Mouse (Mus musculus) MEL (cell line): ENCODE measurements around the gene Gnl1. TPM values are rescaled to one million over a fixed set of nuclear protein-coding genes. Genes with fewer than 3 reads are reported as not detected.
"Not testable (repeated sequence)": the region's sequence is repeated elsewhere in the genome, so short reads cannot be mapped to it uniquely, and the experiment has no call there.

Experiments
- DNase-seq: peaks from one replicate; pipeline ENCODE4 v3.0.0; 2011; ENCODE audit warnings: low read depth, low spot score
- H3K27ac ChIP-seq: 2 replicates; pipeline ENCODE4 v1.5.1; 2012; ENCODE audit warnings: low read depth, mild to moderate bottlenecking, control low read depth, low read length, moderate library complexity; ENCODE audit not compliant: control insufficient read depth
- H3K27me3 ChIP-seq, 2 experiments: fragments of 150-350 bp in 1 of 2; sonication (generic) in 1 of 2; 2 replicates each; pipeline ENCODE4 v1.6.1; 2012; ENCODE audit warnings: low read length in 2 of 2, mild to moderate bottlenecking in 2 of 2, improper control_type of control experiment in 1 of 2, moderate library complexity in 1 of 2; ENCODE audit not compliant: insufficient read depth in 2 of 2, control insufficient read depth in 1 of 2
- H3K36me3 ChIP-seq, 2 experiments: 2 replicates each; pipeline ENCODE4 v1.6.1; 2012 to 2014; ENCODE audit warnings: low read length in 2 of 2, improper control_type of control experiment in 1 of 2, inconsistent platforms in 1 of 2, mild to moderate bottlenecking in 1 of 2; ENCODE audit not compliant: insufficient read depth in 2 of 2, control insufficient read depth in 1 of 2
- H3K4me1 ChIP-seq, 2 experiments: fragments of 150-350 bp in 1 of 2; sonication (generic) in 1 of 2; 2 replicates each; pipeline ENCODE4 v1.6.1; 2012; ENCODE audit warnings: low read length in 2 of 2, improper control_type of control experiment in 1 of 2, mild to moderate bottlenecking in 1 of 2; ENCODE audit not compliant: insufficient read depth in 2 of 2, control insufficient read depth in 1 of 2
- H3K4me3 ChIP-seq, 2 experiments: fragments of 150-350 bp in 1 of 2; sonication (generic) in 1 of 2; 2 replicates each; pipeline ENCODE4 v1.5.1; 2012; ENCODE audit warnings: low read depth in 2 of 2, low read length in 2 of 2, mild to moderate bottlenecking in 2 of 2, moderate library complexity in 2 of 2, control low read depth in 1 of 2, improper control_type of control experiment in 1 of 2; ENCODE audit not compliant: control insufficient read depth in 1 of 2, insufficient read depth in 1 of 2
- H3K79me2 ChIP-seq: 2 replicates; pipeline ENCODE4 v1.6.1; 2012; ENCODE audit warnings: mild to moderate bottlenecking, low read length, moderate library complexity; ENCODE audit not compliant: control insufficient read depth, poor library complexity, insufficient read depth
- H3K9ac ChIP-seq: 2 replicates; pipeline ENCODE4 v1.6.1; 2012; ENCODE audit warnings: low read depth, mild to moderate bottlenecking, control low read depth, low read length, moderate library complexity; ENCODE audit not compliant: control insufficient read depth, poor library complexity, severe bottlenecking
- H3K9me3 ChIP-seq: fragments of 150-350 bp; sonication (generic); replicated peaks from 2 replicates; pipeline ENCODE4 v1.6.1; 2012; ENCODE audit warnings: mild to moderate bottlenecking, low read length, improper control_type of control experiment, moderate library complexity; ENCODE audit not compliant: insufficient read depth
- BHLHE40 ChIP-seq: IDR thresholded peaks from 2 replicates; pipeline ENCODE4 v1.6.1; 2012; ENCODE audit warnings: low read depth, mild to moderate bottlenecking, inconsistent platforms, low read length, improper control_type of control experiment, borderline replicate concordance
- CHD1 ChIP-seq: IDR thresholded peaks from 2 replicates; pipeline ENCODE4 v1.6.1; 2012; ENCODE audit warnings: low read depth, mild to moderate bottlenecking, inconsistent platforms, low read length, improper control_type of control experiment
- CHD2 ChIP-seq: IDR thresholded peaks from 2 replicates; pipeline ENCODE4 v1.6.1; 2011; ENCODE audit warnings: low read length, improper control_type of control experiment
- EP300 ChIP-seq, 2 experiments: IDR thresholded peaks; 2 replicates each; pipeline ENCODE4 v1.6.1; 2011; ENCODE audit warnings: improper control_type of control experiment in 2 of 2, low read length in 2 of 2, low read depth in 1 of 2, mild to moderate bottlenecking in 1 of 2
- JUND ChIP-seq: IDR thresholded peaks from 2 replicates; pipeline ENCODE4 v1.6.1; 2011; ENCODE audit warnings: low read depth, mild to moderate bottlenecking, improper control_type of control experiment, low read length
- MAX ChIP-seq: IDR thresholded peaks from 2 replicates; pipeline ENCODE4 v1.6.1; 2011; ENCODE audit warnings: low read length, improper control_type of control experiment
- MEF2A ChIP-seq: IDR thresholded peaks from 2 replicates; pipeline ENCODE4 v1.6.1; 2014; ENCODE audit warnings: low read depth, mild to moderate bottlenecking, inconsistent platforms, low read length, improper control_type of control experiment; ENCODE audit not compliant: poor library complexity, insufficient replicate concordance, severe bottlenecking; ENCODE audit errors: extremely low read depth
- MYB ChIP-seq: IDR thresholded peaks from 2 replicates; pipeline ENCODE4 v1.6.1; 2011; ENCODE audit warnings: mild to moderate bottlenecking, low read depth, low read length, improper control_type of control experiment
- POLR2A ChIP-seq, 2 experiments: IDR thresholded peaks; 2 replicates each; pipeline ENCODE4 v1.6.1; 2011 to 2012; ENCODE audit warnings: low read length in 2 of 2, mild to moderate bottlenecking in 2 of 2, control low read depth in 1 of 2, improper control_type of control experiment in 1 of 2, low read depth in 1 of 2, moderate library complexity in 1 of 2; ENCODE audit not compliant: control insufficient read depth in 1 of 2, insufficient read depth in 1 of 2, poor library complexity in 1 of 2
- POLR2AphosphoS5 ChIP-seq: IDR thresholded peaks from 2 replicates; pipeline ENCODE4 v1.6.1; 2012; ENCODE audit warnings: low read depth, borderline replicate concordance, mild to moderate bottlenecking, inconsistent platforms, low read length, moderate library complexity, mixed read lengths
- TAL1 ChIP-seq: IDR thresholded peaks from 2 replicates; pipeline ENCODE4 v1.6.1; 2012; ENCODE audit warnings: mild to moderate bottlenecking, inconsistent platforms, low read length, moderate library complexity, mixed read lengths
- TCF12 ChIP-seq: IDR thresholded peaks from 2 replicates; pipeline ENCODE4 v1.6.1; 2014; ENCODE audit warnings: low read depth, mild to moderate bottlenecking, inconsistent platforms, low read length, improper control_type of control experiment, moderate library complexity
- UBTF ChIP-seq: IDR thresholded peaks from 2 replicates; pipeline ENCODE4 v1.6.1; 2012; ENCODE audit warnings: low read depth, mild to moderate bottlenecking, inconsistent platforms, low read length, improper control_type of control experiment, moderate library complexity, borderline replicate concordance; ENCODE audit not compliant: insufficient read depth
- USF1 ChIP-seq: IDR thresholded peaks from 2 replicates; pipeline ENCODE4 v1.6.1; 2014; ENCODE audit warnings: low read depth, mild to moderate bottlenecking, inconsistent platforms, low read length, improper control_type of control experiment, moderate library complexity
- ZC3H11A ChIP-seq: IDR thresholded peaks from 2 replicates; pipeline ENCODE4 v1.6.1; 2012; ENCODE audit warnings: low read depth, mild to moderate bottlenecking, inconsistent platforms, low read length, improper control_type of control experiment
- ZMIZ1 ChIP-seq: IDR thresholded peaks from 2 replicates; pipeline ENCODE4 v1.6.1; 2012; ENCODE audit warnings: low read depth, mild to moderate bottlenecking, inconsistent platforms, low read length, improper control_type of control experiment, moderate library complexity
- ZNF384 ChIP-seq: IDR thresholded peaks from 2 replicates; pipeline ENCODE4 v1.6.1; 2012; ENCODE audit warnings: low read depth, mild to moderate bottlenecking, inconsistent platforms, low read length, improper control_type of control experiment
- polyA plus RNA-seq, 2 experiments: library from polyadenylated mRNA; stranded (reverse) in 1 of 2; unstranded in 1 of 2; fragments of >175 nt in 1 of 2; fragments of >200 nt in 1 of 2; gene quantifications; 2 replicates each; pipeline versions ENCODE4 v1.2.1 to v1.2.4; 2012; ENCODE audit warnings: low replicate concordance in 2 of 2, low read depth in 1 of 2; ENCODE audit not compliant: insufficient read length in 2 of 2, insufficient read depth in 1 of 2, missing spikeins in 1 of 2
- total RNA-seq: library from RNA; depleted of rRNA; stranded (reverse); fragments of 300-350 nt; gene quantifications from 2 replicates; pipeline ENCODE4 v1.2.3, GENCODE M21; 2012

Gnl1 gene
- total and polyA plus RNA-seq, 3 experiments, result 57.1 to 98.5 TPM; not detected in 1

- TF ChIP-seq CHD1, result no peak
- TF ChIP-seq ZNF384, result no peak
- no peak for TF ChIP-seq BHLHE40
- TF ChIP-seq USF1, result no peak
- TF ChIP-seq EP300 (IDR thresholded peaks at IDR 0.05; ENCODE audit: low read depth in 1 of 2, low read length in 2 of 2), result no peak
- no peak for TF ChIP-seq MEF2A
- no peak for TF ChIP-seq ZC3H11A
- TF ChIP-seq MYB, result no peak
- TF ChIP-seq CHD2, result no peak
- TF ChIP-seq MAX, result no peak
- TF ChIP-seq TAL1, result no peak
- TF ChIP-seq POLR2AphosphoS5, result no peak
- no peak for TF ChIP-seq UBTF
- no peak for TF ChIP-seq TCF12
- no peak for TF ChIP-seq JUND
- TF ChIP-seq ZMIZ1, result no peak
- TF ChIP-seq POLR2A (IDR thresholded peaks at IDR 0.05; ENCODE audit: control insufficient read depth in 1 of 2, insufficient read depth in 1 of 2, low read depth in 1 of 2, low read length in 2 of 2, poor library complexity in 1 of 2), result no peak
- H3K79me2 ChIP-seq, result no peaks in the 10 kb centered on the region
- no peak for DNase-seq
- no peaks in the 10 kb centered on the region for H3K4me1 ChIP-seq
- H3K9ac ChIP-seq, result no peak overlapping the region
- no peaks in the 10 kb centered on the region for H3K36me3 ChIP-seq
- H3K27me3 ChIP-seq, result no peaks in the 10 kb centered on the region
- H3K9me3 ChIP-seq, result no peaks in the 10 kb centered on the region
- H3K4me3 ChIP-seq, result no peak overlapping the region
- H3K27ac ChIP-seq, result no peak overlapping the region
Observed at GRCm38 (mm10) chr17:35939941-35940340, 39.7 kb upstream of the Gnl1 start.

- not testable (repeated sequence) for H3K36me3 ChIP-seq, H3K27me3 ChIP-seq, H3K79me2 ChIP-seq, H3K9ac ChIP-seq, H3K4me3 ChIP-seq, H3K27ac ChIP-seq, H3K4me1 ChIP-seq, H3K9me3 ChIP-seq, DNase-seq
Observed at GRCm38 (mm10) chr17:35950946-35951345, 28.7 kb upstream of the Gnl1 start.

GRCm38 (mm10) chr17:35952559-35952958, 27.1 kb upstream of the Gnl1 start:
- H3K4me3 ChIP-seq, H3K4me1 ChIP-seq, H3K27ac ChIP-seq, H3K36me3 ChIP-seq, H3K9ac ChIP-seq, H3K9me3 ChIP-seq, H3K79me2 ChIP-seq, DNase-seq, H3K27me3 ChIP-seq: not testable (repeated sequence)
